Comparison of ENCODE assay signal across 8 mouse cellular contexts in genomic region chr5:24979312-24979967, GRCm38 (mm10).
DNase-seq lines count a peak whose midpoint lies in the region; ATAC-seq lines count a peak whose summit lies in the region.
"Had no signal": no experiment of that assay in that cellular context is flagged by ENCODE, and none has a peak within 500 bp of the region (broad histone marks: within the 10 kb centered on the region; RNA-seq: fewer than 3 reads in every experiment).

No protein-coding gene starts in this region.

- H3K4me2 ChIP-seq in hindbrain, embryonic 11.5 days (replicated peaks; ENCODE audit: low read depth, low read length): no peak overlapping the region
- H3K4me2 ChIP-seq in forebrain, embryonic 12.5 days: no peak overlapping the region

- no peak overlapping the region for H3K9ac ChIP-seq in hindbrain, embryonic 11.5 days (ENCODE audit: low read depth, low read length)
- no peak overlapping the region for H3K9ac ChIP-seq in forebrain, embryonic 12.5 days

- 47% methylated on average over 4 of the region's 4 CpGs for WGBS in hindbrain, embryonic 10.5 days
- 52% methylated on average over 4 of the region's 4 CpGs for WGBS in hindbrain, embryonic 11.5 days
- 38% methylated on average over 4 of the region's 4 CpGs for WGBS in forebrain, embryonic 12.5 days

- intact Hi-C loops in gastrocnemius, postnatal 14 days (cut with DNase I; ENCODE audit: low total_unique reads): no loop called here

- no peak overlapping the region for H3K4me3 ChIP-seq in hindbrain, embryonic 10.5 days
- H3K4me3 ChIP-seq in hindbrain, embryonic 11.5 days (ENCODE audit: low read depth, low read length): no peak overlapping the region
- H3K4me3 ChIP-seq in brown adipose tissue, adult 24 weeks (ENCODE audit: insufficient read depth, low read depth, low read length): no peak overlapping the region
- H3K4me3 ChIP-seq in forebrain, embryonic 12.5 days (replicated peaks): no peak overlapping the region

- ATAC-seq in hindbrain, embryonic 11.5 days (ENCODE audit: low FRiP score): no peak
- no peak for ATAC-seq in forebrain, embryonic 12.5 days (ENCODE audit: low FRiP score)

- no peak for DNase-seq in hindbrain, embryonic 10.5 days (ENCODE audit: low spot score)
- DNase-seq in hindbrain, embryonic 11.5 days (ENCODE audit: low spot score): no peak
- DNase-seq in kidney, postnatal 10 days: peak; percentile 34
- peak; percentile 44 for DNase-seq in splenic B cell, adult 2 months (ENCODE audit: low read depth, low spot score)
- DNase-seq in gastrocnemius, postnatal 14 days: no peak
- DNase-seq: lung, postnatal 10 days had no signal

- 0 out of 2 replicates have a peak overlapping the region, but pooled peaks have one; percentile 1 for H3K27ac ChIP-seq in hindbrain, embryonic 10.5 days
- no peak overlapping the region for H3K27ac ChIP-seq in hindbrain, embryonic 11.5 days (ENCODE audit: low read depth, low read length)
- H3K27ac ChIP-seq in brown adipose tissue, adult 24 weeks (replicated peaks; ENCODE audit: low read depth, low read length): peak overlapping the region; percentile 67
- no peak overlapping the region for H3K27ac ChIP-seq in forebrain, embryonic 12.5 days

- no peaks in the 10 kb centered on the region for H3K9me3 ChIP-seq in hindbrain, embryonic 10.5 days
- H3K9me3 ChIP-seq in hindbrain, embryonic 11.5 days (ENCODE audit: control insufficient read depth, low read length): no peaks in the 10 kb centered on the region
- no peaks in the 10 kb centered on the region for H3K9me3 ChIP-seq in forebrain, embryonic 12.5 days

- H3K27me3 ChIP-seq in hindbrain, embryonic 10.5 days (ENCODE audit: insufficient read depth, poor library complexity, severe bottlenecking): no peaks in the 10 kb centered on the region
- H3K27me3 ChIP-seq in hindbrain, embryonic 11.5 days (ENCODE audit: control insufficient read depth, insufficient read depth, low read length): no peaks in the 10 kb centered on the region
- H3K27me3 ChIP-seq in splenic B cell, adult 2 months (ENCODE audit: control insufficient read depth, insufficient read depth, low read length, poor library complexity, severe bottlenecking): no peaks in the 10 kb centered on the region
- H3K27me3 ChIP-seq in forebrain, embryonic 12.5 days: no peaks in the 10 kb centered on the region

- H3K36me3 ChIP-seq in hindbrain, embryonic 10.5 days: no peaks in the 10 kb centered on the region
- H3K36me3 ChIP-seq in hindbrain, embryonic 11.5 days (ENCODE audit: control insufficient read depth, insufficient read depth, low read length): no peaks in the 10 kb centered on the region
- no peaks in the 10 kb centered on the region for H3K36me3 ChIP-seq in splenic B cell, adult 2 months (ENCODE audit: control insufficient read depth, insufficient read depth, low read length, poor library complexity, severe bottlenecking)
- H3K36me3 ChIP-seq in forebrain, embryonic 12.5 days (replicated peaks): no peaks in the 10 kb centered on the region

- peaks cover 54% of the 10 kb centered on the region for H3K4me1 ChIP-seq in hindbrain, embryonic 10.5 days (replicated peaks)
- H3K4me1 ChIP-seq in hindbrain, embryonic 11.5 days (replicated peaks; ENCODE audit: control insufficient read depth, insufficient read depth, low read length): no peaks in the 10 kb centered on the region
- H3K4me1 ChIP-seq in brown adipose tissue, adult 24 weeks (ENCODE audit: control insufficient read depth, insufficient read depth, insufficient read length, low read length): peaks cover 48% of the 10 kb centered on the region
- H3K4me1 ChIP-seq in forebrain, embryonic 12.5 days: 0 out of 2 replicates have a peak, but pooled peaks cover 3% of the 10 kb centered on the region

Comparison
In these comparisons a context has a peak if more than half of its experiments do, and no peak if none do; other contexts are left out.
1. H3K27ac ChIP-seq: peak in hindbrain, embryonic 10.5 days (single experiment) and brown adipose tissue, adult 24 weeks (single experiment); none in hindbrain, embryonic 11.5 days (single experiment) and forebrain, embryonic 12.5 days (single experiment).
2. DNase-seq: peak in kidney, postnatal 10 days (single experiment) and splenic B cell, adult 2 months (single experiment); none in hindbrain, embryonic 10.5 days (single experiment), hindbrain, embryonic 11.5 days (single experiment) and gastrocnemius, postnatal 14 days (single experiment).